ENCODE assay signal across 10 mouse cellular contexts in genomic region chr14:87619368-87620035, GRCm38 (mm10).
A peak's percentile ranks its signal among the peaks of the same experiment; 100 is the strongest.
DNase-seq lines count a peak whose midpoint lies in the region; ATAC-seq and TF ChIP-seq lines count a peak whose summit lies in the region.
"Had no signal": no experiment of that assay in that cellular context is flagged by ENCODE, and none has a peak within 500 bp of the region (broad histone marks: within the 10 kb centered on the region; RNA-seq: fewer than 3 reads in every experiment).

No protein-coding gene starts in this region.

- no peak overlapping the region for H3K4me3 ChIP-seq in layer of hippocampus, adult 2 months
- no peak overlapping the region for H3K4me3 ChIP-seq in forebrain, embryonic 12.5 days (replicated peaks)

- H3K27ac ChIP-seq in layer of hippocampus, adult 2 months: no peak overlapping the region
- no peak overlapping the region for H3K27ac ChIP-seq in forebrain, embryonic 12.5 days
- H3K27ac ChIP-seq: liver, embryonic 14.5 days had no signal

- no peak for DNase-seq in layer of hippocampus, adult 2 months (ENCODE audit: low spot score in 2 of 2)
- DNase-seq in layer of hippocampus, adult 8-10 months (ENCODE audit: low spot score in 2 of 2): no peak
- DNase-seq in brain, embryonic 18.5 days (ENCODE audit: low read depth, low spot score): peak; percentile 22
- peak; percentile 11 for DNase-seq in mesoderm, embryonic 11.5 days (ENCODE audit: low read depth, low spot score)
- no peak for DNase-seq in urinary bladder, postnatal 10 days (ENCODE audit: low spot score)
- DNase-seq in testis, postnatal 10 days (ENCODE audit: low spot score): no peak
- DNase-seq: gastrocnemius, postnatal 14 days; heart, postnatal 14 days had no signal

- no peaks in the 10 kb centered on the region for H3K36me3 ChIP-seq in forebrain, embryonic 12.5 days (replicated peaks)

- no peaks in the 10 kb centered on the region for H3K27me3 ChIP-seq in forebrain, embryonic 12.5 days

- 54% methylated on average over 5 of the region's 5 CpGs for WGBS in forebrain, embryonic 12.5 days

- no peak overlapping the region for H3K4me2 ChIP-seq in forebrain, embryonic 12.5 days

- H3K9me3 ChIP-seq in forebrain, embryonic 12.5 days: no peaks in the 10 kb centered on the region

- no peak overlapping the region for H3K9ac ChIP-seq in forebrain, embryonic 12.5 days
- H3K9ac ChIP-seq: liver, embryonic 14.5 days had no signal

- ATAC-seq in forebrain, embryonic 12.5 days (ENCODE audit: low FRiP score): peak; percentile 41; the same call in 1 of the 2 replicates

- H3K4me1 ChIP-seq in forebrain, embryonic 12.5 days: no peaks in the 10 kb centered on the region

- TF ChIP-seq CTCF in layer of hippocampus, adult 2 months (conservative IDR thresholded peaks at IDR 0.05): peak; percentile 55

Comparison
In these comparisons a context has a peak if more than half of its experiments do, and no peak if none do; other contexts are left out.
1. DNase-seq: peak in brain, embryonic 18.5 days (single experiment) and mesoderm, embryonic 11.5 days (single experiment); none in layer of hippocampus, adult 2 months (0 of 2), layer of hippocampus, adult 8-10 months (0 of 2), urinary bladder, postnatal 10 days (single experiment) and testis, postnatal 10 days (single experiment).